In genomic region chr5:122486243-122486642, GRCm38 (mm10) we compare ENCODE assay signal across 8 mouse cellular contexts. TPM values are rescaled to one million over a fixed set of nuclear protein-coding genes. Genes with fewer than 3 reads are reported as not detected.
DNase-seq lines count a peak whose midpoint lies in the region; ATAC-seq and TF ChIP-seq lines count a peak whose summit lies in the region.
"Not testable (repeated sequence)": the region's sequence is repeated elsewhere in the genome, so short reads cannot be mapped to it uniquely, and the experiment has no call there.

No protein-coding gene starts in this region.

- not testable (repeated sequence) for TF ChIP-seq POLR2A in ES-Bruce4 (IDR thresholded peaks at IDR 0.05; ENCODE audit: insufficient read depth, low read length); kidney, adult 2 months (IDR thresholded peaks at IDR 0.05; ENCODE audit: low read depth, low read length)
- TF ChIP-seq POLR2A in heart, adult 2 months (IDR thresholded peaks at IDR 0.05; ENCODE audit: insufficient read depth, low read depth, low read length), result peak; percentile 9; the same call in 1 of the 2 replicates

- H3K9me3 ChIP-seq in ES-Bruce4 (replicated peaks; ENCODE audit: control insufficient read depth, insufficient read depth, low read length, poor library complexity, severe bottlenecking); heart, postnatal 0 days (replicated peaks; ENCODE audit: control insufficient read depth, low read length); lung, embryonic 14.5 days (ENCODE audit: low read depth, low read length); stomach, postnatal 0 days (ENCODE audit: control insufficient read depth, low read length): not testable (repeated sequence)

- ATAC-seq in heart, postnatal 0 days (ENCODE audit: insufficient read depth, low read depth); lung, embryonic 14.5 days (ENCODE audit: insufficient read depth); stomach, postnatal 0 days (ENCODE audit: low FRiP score, low TSS enrichment): not testable (repeated sequence)

- TF ChIP-seq EP300 in ES-Bruce4 (IDR thresholded peaks at IDR 0.05; ENCODE audit: insufficient read depth, low read depth, low read length); heart, adult 2 months (IDR thresholded peaks at IDR 0.05; ENCODE audit: insufficient read depth, low read depth, low read length); heart, postnatal 0 days (IDR thresholded peaks at IDR 0.05; ENCODE audit: low read depth); stomach, postnatal 0 days (optimal IDR thresholded peaks at IDR 0.05): not testable (repeated sequence)

- intact Hi-C loops in heart, adult 2 months (cut with DNase I); left cerebral cortex, adult 2 months (cut with DNase I): not testable (repeated sequence)

- WGBS in heart, adult 2 months, result 62% methylated on average over 5 of the region's 5 CpGs
- 63% methylated on average over 5 of the region's 5 CpGs for WGBS in heart, postnatal 0 days
- 80% methylated on average over 5 of the region's 5 CpGs for whole genome bisulfite sequencing in kidney, adult 2 months
- WGBS in lung, embryonic 14.5 days, result 74% methylated on average over 5 of the region's 5 CpGs
- WGBS in stomach, postnatal 0 days, result 76% methylated on average over 5 of the region's 5 CpGs

- peak; percentile 34 for DNase-seq in R1 (ENCODE audit: low read depth, low spot score)
- peak in 1 of 2 experiments; percentile 20 for DNase-seq in heart, adult 2 months
- not testable (repeated sequence) for DNase-seq in heart, postnatal 0 days (ENCODE audit: low spot score); kidney, adult 2 months; left cerebral cortex, adult 2 months (ENCODE audit: extremely low spot score in 1 of 2, low spot score in 2 of 2); lung, embryonic 14.5 days; stomach, postnatal 0 days (ENCODE audit: low spot score)

- H3K4me3 ChIP-seq in ES-Bruce4 (ENCODE audit: low read depth, low read length); heart, adult 2 months; heart, postnatal 0 days (ENCODE audit: low read depth, low read length); kidney, adult 2 months (ENCODE audit: insufficient read depth, low read depth, low read length); left cerebral cortex, adult 2 months; lung, embryonic 14.5 days (ENCODE audit: low read depth, low read length); stomach, postnatal 0 days (ENCODE audit: low read depth, low read length): not testable (repeated sequence)

- TF ChIP-seq CTCF in ES-Bruce4 (IDR thresholded peaks at IDR 0.05; ENCODE audit: low read depth, low read length), result peak; percentile 6
- TF ChIP-seq CTCF in heart, adult 2 months (IDR thresholded peaks at IDR 0.05), result peak; percentile 58
- TF ChIP-seq CTCF in heart, postnatal 0 days (IDR thresholded peaks at IDR 0.05; ENCODE audit: low read depth), result peak; percentile 9; the same call in 1 of the 2 replicates
- 0 out of 2 replicates have a peak, but pooled peaks have one; percentile 6 for TF ChIP-seq CTCF in kidney, adult 2 months (conservative IDR thresholded peaks at IDR 0.05; ENCODE audit: insufficient read depth, insufficient read length, low read depth, low read length)
- TF ChIP-seq CTCF in left cerebral cortex, adult 2 months (IDR thresholded peaks at IDR 0.05), result peak; percentile 22; the same call in 1 of the 2 replicates
- peak; percentile 12; the same call in 1 of the 2 replicates for TF ChIP-seq CTCF in lung, embryonic 14.5 days (IDR thresholded peaks at IDR 0.05; ENCODE audit: low read depth)
- peak; percentile 18; the same call in 1 of the 2 replicates for TF ChIP-seq CTCF in stomach, postnatal 0 days (IDR thresholded peaks at IDR 0.05; ENCODE audit: low read depth)

- H3K4me1 ChIP-seq in ES-Bruce4 (ENCODE audit: control insufficient read depth, insufficient read depth, low read length); heart, adult 2 months (ENCODE audit: control insufficient read depth, insufficient read depth, low read length); kidney, adult 2 months (ENCODE audit: control insufficient read depth, insufficient read depth, low read length); lung, embryonic 14.5 days (ENCODE audit: insufficient read depth); stomach, postnatal 0 days (replicated peaks; ENCODE audit: control insufficient read depth, insufficient read depth): not testable (repeated sequence)
- H3K4me1 ChIP-seq in heart, postnatal 0 days (ENCODE audit: control insufficient read depth, insufficient read depth), result 0 out of 2 replicates have a peak, but pooled peaks cover 11% of the 10 kb centered on the region

- H3K36me3 ChIP-seq in ES-Bruce4 (ENCODE audit: control insufficient read depth, insufficient read depth, low read length, poor library complexity, severe bottlenecking), result peaks cover 79% of the 10 kb centered on the region
- H3K36me3 ChIP-seq in heart, adult 2 months (ENCODE audit: control insufficient read depth, insufficient read depth, low read length), result peaks cover 77% of the 10 kb centered on the region
- peaks cover 94% of the 10 kb centered on the region for H3K36me3 ChIP-seq in heart, postnatal 0 days (replicated peaks; ENCODE audit: control insufficient read depth, insufficient read depth, low read length)
- H3K36me3 ChIP-seq in kidney, adult 2 months (ENCODE audit: control insufficient read depth, insufficient read depth, low read length), result peaks cover 28% of the 10 kb centered on the region
- peaks cover 97% of the 10 kb centered on the region for H3K36me3 ChIP-seq in lung, embryonic 14.5 days (ENCODE audit: insufficient read depth)
- peaks cover 28% of the 10 kb centered on the region for H3K36me3 ChIP-seq in stomach, postnatal 0 days (ENCODE audit: control insufficient read depth, insufficient read depth, low read length)

- not testable (repeated sequence) for H3K79me2 ChIP-seq in heart, adult 2 months (replicated peaks; ENCODE audit: control insufficient read depth, insufficient read depth, low read length)

- H3K9ac ChIP-seq in ES-Bruce4 (ENCODE audit: low read depth, poor library complexity, severe bottlenecking); heart, adult 2 months (ENCODE audit: low read depth, low read length); heart, postnatal 0 days (replicated peaks; ENCODE audit: low read depth, low read length); lung, embryonic 14.5 days; stomach, postnatal 0 days (ENCODE audit: low read length): not testable (repeated sequence)

- H3K4me2 ChIP-seq in heart, postnatal 0 days (ENCODE audit: low read depth, low read length); lung, embryonic 14.5 days; stomach, postnatal 0 days (replicated peaks; ENCODE audit: low read depth): not testable (repeated sequence)

- not testable (repeated sequence) for H3K27ac ChIP-seq in ES-Bruce4 (ENCODE audit: insufficient read depth, low read length); heart, adult 2 months; heart, postnatal 0 days (ENCODE audit: low read depth); kidney, adult 2 months (ENCODE audit: insufficient read depth, low read depth, low read length); left cerebral cortex, adult 2 months; lung, embryonic 14.5 days (ENCODE audit: low read depth); stomach, postnatal 0 days (replicated peaks)

- not testable (repeated sequence) for H3K27me3 ChIP-seq in ES-Bruce4 (ENCODE audit: control insufficient read depth, insufficient read depth, low read length, poor library complexity, severe bottlenecking); heart, adult 2 months (ENCODE audit: control insufficient read depth, insufficient read depth, low read length); heart, postnatal 0 days (ENCODE audit: control insufficient read depth, insufficient read depth, low read length); kidney, adult 2 months (replicated peaks; ENCODE audit: control insufficient read depth, insufficient read depth, low read length); lung, embryonic 14.5 days (ENCODE audit: insufficient read depth, low read length); stomach, postnatal 0 days (ENCODE audit: control insufficient read depth, insufficient read depth, low read length)

RNA-seq across cellular contexts. Expression of gene Atp2a2, which starts 15.8 kb away (rescaled TPM):
- polyA plus RNA-seq in ES-Bruce4 (2011; ENCODE audit: insufficient read depth, insufficient read length, low read depth, missing spikeins), result 165 and 177 TPM in 2 replicates
- over 10,000 TPM; 11,796 to 13,259 TPM for total RNA-seq in heart, adult 2 months (2021)
- 3,546 and 6,285 TPM in 2 replicates for polyA plus RNA-seq in heart, adult 2 months (2012; rRNA removed)
- total RNA-seq in heart, postnatal 0 days (2014; rRNA removed; ENCODE audit: low replicate concordance), result 2,277 and 2,295 TPM in 2 replicates
- polyA plus RNA-seq in heart, postnatal 0 days (2015; fragmentation: Nextera tagmentation; extraction: Ambion mirVana), result 706 and 785 TPM in 2 replicates
- polyA plus RNA-seq in kidney, adult 2 months (2012; rRNA removed), result 94.2 and 96.2 TPM in 2 replicates
- 100 to 1,000 TPM; 670 to 735 TPM for total RNA-seq in left cerebral cortex, adult 2 months (2021)
- polyA plus RNA-seq in lung, embryonic 14.5 days (2014; fragmentation: Nextera tagmentation; extraction: Ambion mirVana), result 43.8 and 45.5 TPM in 2 replicates
- polyA plus RNA-seq in stomach, postnatal 0 days (2015; fragmentation: Nextera tagmentation; extraction: Ambion mirVana), result 24.0 and 27.0 TPM in 2 replicates

Comparison
In these comparisons a context has a peak if more than half of its experiments do, and no peak if none do; other contexts are left out.
1. CTCF ChIP-seq: peak in every context shown above with its lines; median percentile 58 in heart, adult 2 months; 22 in left cerebral cortex, adult 2 months; 18 in stomach, postnatal 0 days; 12 in lung, embryonic 14.5 days; 9 in heart, postnatal 0 days; 6 in ES-Bruce4; 6 in kidney, adult 2 months.